Mouse (Mus musculus) 416B (cell line): Measurements from ENCODE around the gene Cryba1.

Experiments
- DNase-seq: peaks from one replicate; pipeline ENCODE4 v3.0.0; 2011; ENCODE audit warnings: low read depth

The Cryba1 gene

GRCm38 (mm10) chr11:77719055-77719454, 6.0 kb downstream of the Cryba1 start:
- DNase-seq: no peak

DNA sequence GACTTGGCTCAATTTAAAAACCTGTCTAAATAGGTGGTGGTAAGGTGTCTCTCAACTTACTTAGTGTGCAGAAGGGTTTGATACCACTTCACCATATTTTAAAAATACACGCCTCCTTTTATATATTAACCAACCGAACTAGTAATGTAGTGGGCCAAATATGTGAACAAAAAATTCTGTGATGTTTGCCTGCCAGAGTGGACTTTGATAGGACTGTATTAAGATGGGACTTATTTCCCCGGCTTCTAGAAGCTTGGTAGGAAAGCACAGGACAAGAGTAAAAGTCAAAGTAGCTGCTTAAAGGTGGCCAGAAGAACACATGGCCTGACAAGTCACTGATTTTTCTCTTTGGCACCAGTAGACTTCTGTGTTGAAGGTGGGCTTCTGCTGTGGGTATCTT, 11.3 kb downstream of the Cryba1 start:
- DNase-seq: no peak

DNA sequence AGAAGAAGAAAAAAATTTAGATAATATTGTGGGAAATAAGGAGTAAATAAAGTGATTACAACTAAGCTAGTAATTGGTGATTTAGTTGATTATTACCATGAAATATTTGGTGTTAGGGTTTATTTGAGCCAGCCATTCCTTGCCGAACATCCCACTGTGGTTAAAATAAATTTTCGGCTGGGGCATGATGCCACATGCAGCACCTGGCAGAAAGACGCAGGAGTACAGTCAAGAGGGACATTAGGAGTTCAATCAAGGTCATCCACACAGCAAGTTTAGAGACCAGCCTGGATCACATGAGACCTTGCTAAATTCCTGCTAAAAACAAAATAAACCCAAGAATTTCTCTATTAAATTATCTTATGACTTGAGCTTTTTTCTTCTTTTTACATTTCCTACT, 16.0 kb downstream of the Cryba1 start:
- no peak for DNase-seq

GRCm38 (mm10) chr11:77705920-77706319, 19.2 kb downstream of the Cryba1 start:
- DNase-seq: peak; percentile 64

DNA sequence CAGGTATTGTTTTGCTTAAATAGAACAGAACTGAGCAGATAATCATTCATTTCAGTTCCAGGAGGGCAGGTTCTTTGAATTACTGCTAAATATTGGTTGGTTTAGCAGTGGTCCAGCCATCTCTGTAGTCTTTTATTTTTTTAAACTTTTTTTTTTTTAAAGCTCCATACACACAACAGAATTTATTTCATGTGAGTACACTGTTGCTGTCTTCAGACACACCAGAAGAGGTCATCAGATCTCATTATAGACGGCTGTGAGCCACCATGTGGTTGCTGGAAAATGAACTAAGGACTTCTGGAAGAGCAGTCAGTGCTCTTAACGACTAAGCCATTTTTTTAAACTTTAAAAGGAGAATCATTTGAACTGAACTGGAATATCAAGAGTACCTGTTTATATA, 27.9 kb downstream of the Cryba1 start:
- DNase-seq: no peak

- DNase-seq: no peak
Observed at GRCm38 (mm10) chr11:77693026-77693425, 32.1 kb downstream of the Cryba1 start.

- DNase-seq: peak; percentile 81
Observed at GRCm38 (mm10) chr11:77687541-77688131, 37.4 kb downstream of the Cryba1 start.

- DNase-seq: peak; percentile 71
Observed at GRCm38 (mm10) chr11:77686841-77687540, 38.1 kb downstream of the Cryba1 start.

GRCm38 (mm10) chr11:77686346-77686840, 38.7 kb downstream of the Cryba1 start:
- DNase-seq: no peak

DNA sequence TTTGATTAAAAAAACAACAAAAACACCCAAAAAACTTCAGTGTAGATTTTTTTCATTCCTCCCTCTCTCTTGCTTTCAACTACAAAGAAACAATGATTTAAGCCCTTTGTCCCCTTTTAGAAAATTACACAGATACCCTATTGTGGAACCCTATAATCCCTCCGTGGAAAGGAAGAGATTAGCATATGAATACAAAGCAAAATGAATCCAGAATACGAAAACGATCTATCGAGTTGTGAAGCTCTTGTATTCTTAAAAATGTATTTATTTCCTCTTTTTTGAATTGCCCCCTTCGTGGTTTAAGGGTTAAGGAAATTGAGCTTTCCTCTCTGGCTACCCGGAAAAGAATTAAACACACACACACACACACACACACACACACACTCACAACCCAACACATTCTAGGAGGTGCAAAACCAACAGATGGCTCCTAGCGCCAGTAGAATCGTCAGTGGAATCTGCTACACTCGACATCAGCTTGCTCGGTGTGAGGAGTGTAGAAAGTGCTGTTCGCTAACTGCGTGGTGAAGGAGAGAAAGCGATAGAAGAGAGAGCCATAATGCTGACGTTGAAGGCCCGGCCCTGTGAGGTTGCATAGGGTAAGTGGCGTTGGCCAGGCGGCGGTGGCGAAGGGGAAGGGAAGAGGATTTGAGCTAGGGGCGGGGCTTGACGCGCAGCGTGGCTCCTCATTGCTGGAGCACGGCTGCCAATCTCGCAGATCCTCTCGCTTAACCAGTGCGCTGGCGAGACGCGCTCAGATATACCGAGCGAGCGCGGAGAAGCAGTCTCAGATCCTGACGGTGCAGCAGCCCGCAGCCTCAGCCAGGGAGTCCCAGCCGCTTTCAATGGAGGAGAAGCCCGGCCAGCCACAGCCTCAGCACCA, 39.5 kb downstream of the Cryba1 start, which contains the start of gene Nufip2:
Gene Nufip2 (plus strand): TSS at position 773 of the 883 bp plus-strand sequence.
- peak; percentile 99 for DNase-seq

DNA sequence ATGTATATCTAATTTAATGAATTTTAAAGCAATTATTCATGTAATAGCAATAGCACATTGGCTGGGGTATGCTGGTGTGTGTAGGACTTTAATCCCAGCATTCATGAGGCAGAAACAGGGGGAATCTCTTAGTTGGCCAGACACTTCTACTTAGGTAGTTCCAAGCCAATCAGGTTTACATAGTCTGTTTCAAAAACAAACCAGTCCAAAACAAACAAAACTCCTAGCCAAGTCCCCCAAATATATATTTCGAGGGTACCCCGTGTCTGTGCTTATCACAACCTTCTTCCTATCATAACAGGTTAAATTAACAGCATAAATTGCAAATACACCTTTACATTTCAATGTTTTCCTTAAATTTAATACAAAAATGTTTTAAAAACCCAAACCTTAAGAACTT, 40.2 kb downstream of the Cryba1 start:
- no peak for DNase-seq

GRCm38 (mm10) chr11:77680018-77680417, 45.1 kb downstream of the Cryba1 start:
- no peak for DNase-seq

DNA sequence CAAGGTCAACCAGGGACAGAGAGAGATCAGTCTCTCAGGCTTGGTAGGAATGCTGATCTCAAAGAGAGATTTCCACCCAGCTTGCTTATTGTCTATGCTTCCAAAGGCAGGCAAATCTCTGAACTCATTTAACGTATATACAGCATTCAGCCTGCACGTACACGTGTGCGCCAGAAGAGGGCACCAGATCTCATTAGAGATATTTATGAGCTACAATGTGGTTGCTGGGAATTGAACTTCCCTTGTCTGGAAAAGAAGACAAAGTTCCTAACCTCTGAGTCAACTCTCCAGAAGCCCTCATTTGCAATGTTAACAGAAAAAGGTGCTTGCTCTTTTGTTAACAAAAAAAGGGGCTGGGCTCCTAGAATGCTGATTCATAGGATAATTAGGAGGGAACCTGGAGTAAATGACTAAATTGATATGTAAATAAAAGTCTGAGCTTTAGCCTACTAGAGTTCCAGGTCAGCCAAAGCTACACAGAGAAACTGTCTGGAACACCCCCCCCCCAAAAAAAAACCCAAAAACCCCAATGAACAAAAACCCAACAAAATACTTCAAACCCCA, 51.6 kb downstream of the Cryba1 start:
- peak; percentile 57 for DNase-seq

DNA sequence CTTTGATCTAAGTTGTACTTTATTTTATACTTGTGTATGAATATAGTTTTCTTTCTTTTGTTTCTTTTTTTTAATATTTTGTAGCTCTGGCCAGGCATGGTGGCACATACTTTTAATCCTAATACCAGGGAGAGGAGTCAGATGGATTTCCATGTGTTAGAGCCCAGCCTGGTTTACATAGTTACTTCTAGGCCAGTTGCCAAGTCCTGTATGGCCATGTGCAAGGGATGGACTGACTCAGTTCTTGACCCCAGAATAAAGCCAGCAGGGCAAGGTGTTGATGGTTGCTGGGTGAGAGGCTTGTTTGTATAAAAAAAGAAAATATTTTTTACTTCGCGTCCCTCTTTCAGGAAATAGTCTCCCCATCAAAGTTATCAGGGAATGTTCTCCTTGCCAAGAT, 52.3 kb downstream of the Cryba1 start:
- DNase-seq: no peak
